Mouse (Mus musculus): ENCODE data around the gene Slc25a25.
A peak's percentile ranks its signal among the peaks of the same experiment; 100 is the strongest.

Slc25a25 gene

DNA sequence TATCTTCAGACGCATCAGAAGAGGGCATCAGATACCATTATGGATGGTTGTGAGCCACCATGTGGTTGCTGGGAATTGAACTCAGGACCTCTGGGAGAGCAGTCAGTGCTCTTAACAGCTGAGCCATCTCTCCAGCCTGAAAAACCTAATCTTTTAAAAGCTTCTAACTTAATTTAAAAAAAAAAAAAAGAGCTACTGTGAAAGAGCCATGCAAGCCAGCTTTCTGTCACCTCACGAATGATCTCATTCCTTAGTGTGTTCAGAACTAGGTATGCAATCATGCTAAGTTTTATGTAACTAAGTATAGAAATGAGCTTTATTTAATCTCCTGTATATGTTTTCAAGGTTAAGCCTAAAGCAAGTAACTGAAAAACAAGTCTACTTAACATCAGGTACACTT is 8.4 kb upstream of the Slc25a25 start:
- DNase-seq (ENCODE audit: low spot score in 2 of 2): no peak

DNA sequence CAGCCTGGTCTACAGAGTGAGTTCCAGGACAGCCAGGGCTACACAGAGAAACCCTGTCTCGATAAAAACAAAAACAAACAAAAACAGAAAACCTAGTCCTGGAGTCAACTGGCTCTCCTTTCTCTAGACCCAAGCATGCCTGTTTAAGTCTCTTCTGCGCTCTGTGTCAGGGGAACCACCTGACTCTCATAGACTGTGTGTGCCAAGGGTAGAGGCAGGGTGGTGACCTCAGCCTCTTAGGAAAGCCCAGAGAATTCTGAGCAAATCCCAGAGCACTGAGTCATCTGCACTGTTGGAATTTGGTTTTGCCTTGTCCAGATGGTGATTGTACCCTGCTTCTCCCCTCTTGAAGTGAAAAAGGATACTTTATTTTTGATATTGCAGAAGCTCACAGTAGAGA is 7.1 kb upstream of the Slc25a25 start:
- no peak for DNase-seq (ENCODE audit: low spot score in 2 of 2)

DNA sequence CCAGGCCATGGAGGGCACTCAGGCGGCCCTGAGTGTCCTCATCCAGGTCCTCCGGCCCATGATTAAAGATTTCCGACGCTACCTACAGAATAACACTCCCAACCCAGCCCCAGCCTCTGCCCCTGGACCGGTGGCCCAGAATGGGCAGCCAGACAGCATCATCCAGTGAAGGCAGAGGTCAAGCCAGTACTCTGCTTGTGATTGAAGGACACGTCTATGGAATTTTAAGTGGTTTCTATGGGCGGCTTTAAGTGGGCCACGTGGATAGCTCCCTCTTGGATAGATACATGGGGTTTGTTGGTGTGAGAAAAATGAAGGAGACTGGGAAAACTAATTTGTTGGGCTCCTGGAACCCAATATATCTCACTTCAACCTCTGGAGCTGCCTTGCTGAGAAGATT is 3.9 kb upstream of the Slc25a25 start:
- DNase-seq (ENCODE audit: low spot score in 2 of 2): no peak

DNA sequence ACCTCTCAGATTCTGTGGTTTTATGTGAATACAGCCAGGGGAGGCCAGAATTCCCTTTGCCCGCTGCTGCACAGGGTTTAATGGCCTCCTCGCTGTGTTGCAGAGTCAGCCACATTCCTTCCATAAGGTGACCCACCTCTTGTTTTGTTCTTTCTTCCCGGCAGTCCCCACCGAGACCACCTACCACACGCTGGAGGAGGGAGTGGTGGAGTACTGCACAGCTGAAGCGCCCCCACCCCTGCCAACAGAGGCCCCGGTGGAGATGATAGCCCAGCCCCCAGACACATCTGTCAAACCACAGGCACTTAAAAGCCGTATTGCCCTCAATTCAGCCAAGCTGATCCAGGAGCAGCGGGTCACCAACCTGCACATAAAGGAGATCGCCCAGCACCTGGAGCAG is 3.4 kb upstream of the Slc25a25 start:
- DNase-seq (ENCODE audit: low spot score in 2 of 2): no peak

DNA sequence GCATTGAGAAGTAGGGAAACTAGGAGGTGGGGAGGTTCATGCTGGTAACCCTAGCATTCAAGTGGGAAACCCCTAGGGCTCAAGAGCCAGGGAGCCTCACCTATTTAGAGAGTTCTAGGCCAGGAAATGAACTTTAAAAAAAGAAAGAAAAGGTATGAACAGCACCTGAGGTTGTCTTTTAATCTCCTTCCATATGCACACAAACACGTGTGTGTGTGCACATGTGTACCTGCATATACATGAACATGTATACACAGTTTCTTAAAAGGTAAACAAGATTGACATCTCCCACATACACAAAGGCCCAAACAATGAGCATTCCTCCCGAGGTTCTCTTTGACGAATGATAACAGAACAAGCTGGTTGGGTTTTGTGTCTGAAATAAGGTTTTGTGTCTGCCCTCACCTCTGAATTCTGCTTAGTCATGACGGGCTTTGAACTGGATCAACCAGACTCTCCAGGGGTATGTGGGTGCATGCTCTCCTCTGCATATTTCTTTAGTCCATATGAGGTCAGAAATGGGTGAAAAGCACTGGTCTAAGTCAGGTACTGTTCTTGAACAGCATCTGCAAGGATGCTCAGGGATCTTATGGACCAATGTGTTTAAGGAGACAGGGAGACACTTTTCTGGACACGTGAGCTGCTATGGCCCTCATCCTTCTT is 2.5 kb upstream of the Slc25a25 start:
- DNase-seq (ENCODE audit: low spot score in 2 of 2): no peak

DNA sequence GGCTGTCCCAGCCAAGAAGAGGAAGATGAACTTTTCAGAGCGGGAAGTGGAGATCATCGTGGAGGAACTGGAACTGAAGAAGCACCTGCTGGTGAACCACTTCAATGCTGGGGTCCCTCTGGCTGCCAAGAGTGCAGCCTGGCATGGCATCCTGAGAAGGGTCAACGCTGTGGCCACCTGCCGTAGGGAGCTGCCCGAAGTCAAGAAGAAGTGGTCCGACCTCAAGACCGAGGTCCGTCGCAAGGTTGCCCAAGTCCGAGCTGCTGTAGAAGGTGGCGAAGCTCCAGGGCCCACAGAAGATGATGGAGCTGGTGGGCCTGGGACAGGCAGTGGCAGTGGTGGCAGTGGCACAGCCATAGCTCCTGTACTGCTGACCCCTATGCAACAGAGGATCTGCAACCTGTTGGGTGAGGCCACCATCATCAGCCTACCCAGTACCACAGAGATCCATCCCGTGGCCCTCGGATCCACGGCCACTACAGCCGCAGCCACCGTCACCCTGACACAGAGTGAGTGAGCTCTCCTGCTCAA is 1.3 kb upstream of the Slc25a25 start:
- DNase-seq (ENCODE audit: low spot score in 2 of 2): no peak

DNA sequence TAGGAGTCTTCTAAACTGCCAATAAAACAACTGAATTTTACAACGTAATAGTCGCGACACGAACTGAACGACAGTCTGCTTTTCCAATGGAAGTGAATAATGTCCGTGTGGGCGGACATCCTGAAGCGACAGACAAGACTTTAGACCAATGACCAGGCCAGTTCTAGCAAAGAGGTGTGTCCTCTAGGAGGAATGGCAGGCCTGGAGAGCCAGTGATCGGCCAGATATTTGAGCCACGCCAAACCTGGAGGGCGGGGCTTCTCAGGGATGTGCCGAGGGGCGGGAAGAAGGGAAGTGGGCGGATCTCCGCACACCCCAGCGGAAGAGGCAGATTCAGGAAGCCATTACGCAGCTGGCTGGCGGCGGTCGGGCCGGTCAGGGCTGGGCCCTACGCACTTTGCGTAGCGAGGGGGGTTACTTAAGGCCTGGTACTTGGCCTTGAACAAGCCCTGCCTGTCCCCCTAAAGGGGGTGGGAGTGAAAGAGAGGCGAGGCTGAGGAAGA is 676 bp upstream of the Slc25a25 start:
- DNase-seq (ENCODE audit: low spot score in 2 of 2): peak; percentile 96 to 98

DNA sequence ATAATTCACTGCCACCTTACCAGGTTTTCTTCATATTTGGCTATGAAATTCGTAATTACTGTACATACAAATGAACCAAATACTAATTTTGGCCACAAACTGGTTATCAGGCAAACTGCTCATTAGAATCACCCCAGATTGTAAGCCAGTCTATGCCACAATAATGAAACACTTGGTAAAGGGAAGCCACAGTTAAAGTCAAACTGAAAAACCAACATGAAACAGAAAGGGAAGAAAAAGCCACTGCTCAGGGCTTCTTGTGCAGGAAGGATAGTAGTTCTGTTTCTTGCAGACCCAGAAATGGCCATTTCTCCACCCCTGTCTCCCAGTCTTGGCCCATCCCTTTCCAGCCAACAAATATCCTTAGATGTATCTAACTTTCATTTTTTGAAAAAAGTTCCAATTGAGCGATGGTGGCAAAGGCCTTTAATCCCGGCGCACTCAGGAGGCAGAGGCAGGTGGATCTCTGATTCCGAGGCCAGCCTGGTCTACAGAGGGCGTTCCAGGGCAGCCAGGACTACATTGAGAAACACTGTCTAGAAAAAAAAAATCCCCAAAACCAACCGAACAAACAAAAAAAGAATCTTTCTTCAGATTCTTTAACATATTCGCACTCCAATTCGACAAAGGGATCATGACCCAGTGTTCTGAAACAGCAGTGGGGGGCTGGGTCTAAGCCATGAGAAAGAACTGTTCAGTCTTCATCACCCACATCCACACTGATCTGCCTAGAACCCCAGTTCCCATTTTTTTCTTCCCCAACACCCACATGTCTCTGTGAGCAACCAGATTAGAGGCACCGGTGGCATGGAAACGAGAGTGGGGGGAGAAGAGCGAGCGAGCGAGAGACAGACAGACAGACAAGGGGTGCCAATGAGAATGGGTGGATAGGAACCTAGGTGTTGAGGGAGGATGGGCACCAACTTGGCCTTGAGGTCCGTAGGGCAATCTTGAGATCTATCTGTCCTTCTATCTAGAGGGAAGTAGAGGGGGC is 1.2 kb downstream of the Slc25a25 start, which contains the start of gene Naif1:
TSS of gene Naif1 (plus strand) at position 697 of the 994 bp plus-strand sequence.
- peak in 1 of 2 experiments; percentile 11 for DNase-seq (ENCODE audit: low spot score in 2 of 2)

DNA sequence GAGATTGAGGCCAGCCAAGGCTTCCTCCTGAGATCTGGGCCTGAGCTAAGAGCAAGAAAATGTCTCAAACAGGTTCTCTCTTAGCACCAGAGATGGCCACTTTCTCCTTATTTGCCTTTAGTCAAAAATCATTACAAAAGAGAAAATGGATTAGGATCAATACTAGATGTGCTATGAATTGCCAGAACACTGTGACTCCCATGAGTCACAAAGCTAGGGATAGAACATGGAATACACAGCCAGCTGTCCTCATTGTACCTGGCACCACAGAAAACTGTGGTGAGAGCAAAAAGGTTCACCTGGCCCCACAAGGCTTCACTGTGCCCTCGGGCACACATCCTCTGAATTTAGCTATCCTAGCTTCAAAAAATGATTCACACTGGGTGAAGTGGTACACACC is 2.8 kb downstream of the Slc25a25 start:
- DNase-seq (ENCODE audit: low spot score in 2 of 2): no peak

DNA sequence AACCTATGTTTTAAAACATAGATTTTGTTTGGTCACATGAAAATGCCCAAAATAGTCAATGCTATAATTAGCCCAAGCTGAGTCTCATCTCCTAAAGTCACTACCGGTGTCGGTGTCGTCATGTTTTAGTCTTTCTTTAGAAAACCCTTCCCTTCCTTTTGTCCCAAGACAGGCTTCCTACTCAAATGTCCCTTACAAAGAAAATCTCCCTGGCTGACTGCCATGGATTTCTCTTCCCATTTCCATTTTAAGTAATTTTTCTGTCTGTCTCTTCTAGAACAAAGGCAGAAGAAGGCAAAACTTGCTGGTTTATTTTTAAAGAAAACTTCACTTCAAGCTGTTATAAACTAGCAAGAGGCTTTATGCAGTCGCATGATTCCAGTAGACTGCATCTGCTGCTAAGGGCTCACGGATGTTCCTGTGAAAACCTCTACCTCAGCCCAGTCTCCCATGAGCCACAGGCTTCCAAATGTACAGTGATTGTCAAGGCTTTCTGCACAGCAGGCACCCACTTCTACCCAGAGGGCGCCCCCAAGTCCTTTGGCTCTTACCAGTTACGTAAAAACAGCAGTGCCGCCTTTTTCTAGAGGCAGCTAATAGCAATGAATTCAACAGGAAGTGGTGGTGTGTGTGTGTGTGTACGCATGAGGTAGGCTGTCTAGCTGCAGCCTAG is 3.8 kb downstream of the Slc25a25 start:
- DNase-seq (ENCODE audit: low spot score in 2 of 2): peak; percentile 19 to 27

DNA sequence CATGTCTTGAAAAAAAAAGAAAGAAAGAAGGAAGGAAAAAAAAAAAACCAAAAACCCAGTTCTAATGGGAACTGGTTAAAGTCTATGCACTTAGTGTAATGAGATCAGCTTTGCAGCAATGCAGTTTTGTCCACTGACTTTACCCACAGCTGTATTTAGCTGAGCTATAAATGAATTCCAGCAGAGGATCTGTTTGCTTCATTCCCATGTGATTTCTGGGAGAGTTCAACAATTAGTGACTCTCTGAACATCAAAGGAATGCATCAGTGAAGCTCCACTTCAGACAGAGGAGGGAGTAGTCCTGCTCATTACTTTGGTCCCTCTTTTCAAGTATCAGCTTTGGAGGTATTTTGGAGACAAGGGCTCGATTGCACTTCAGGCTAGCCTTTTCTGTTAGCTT is 5.7 kb downstream of the Slc25a25 start:
- no peak for DNase-seq (ENCODE audit: low spot score in 2 of 2)

DNA sequence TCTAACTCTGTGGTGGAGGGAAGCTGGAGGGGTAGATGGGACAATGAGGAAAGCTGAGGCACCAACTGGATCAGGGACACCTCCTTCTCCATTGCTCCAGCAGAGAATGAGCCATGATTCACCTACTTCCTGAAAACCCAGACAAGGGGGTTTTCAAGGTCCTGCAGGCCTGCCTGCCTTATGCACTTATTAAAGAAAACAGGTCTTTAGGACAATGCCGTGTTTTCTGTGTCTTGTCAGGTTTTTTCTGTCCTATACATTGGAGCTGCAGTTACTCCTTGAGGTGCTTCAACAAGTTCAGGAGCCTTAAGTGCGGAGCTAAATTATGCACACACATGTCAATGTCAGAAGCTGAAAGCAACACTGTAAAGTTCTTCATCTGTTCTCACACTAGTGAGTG is 9.7 kb downstream of the Slc25a25 start:
- no peak for DNase-seq (ENCODE audit: low spot score in 2 of 2)

DNA sequence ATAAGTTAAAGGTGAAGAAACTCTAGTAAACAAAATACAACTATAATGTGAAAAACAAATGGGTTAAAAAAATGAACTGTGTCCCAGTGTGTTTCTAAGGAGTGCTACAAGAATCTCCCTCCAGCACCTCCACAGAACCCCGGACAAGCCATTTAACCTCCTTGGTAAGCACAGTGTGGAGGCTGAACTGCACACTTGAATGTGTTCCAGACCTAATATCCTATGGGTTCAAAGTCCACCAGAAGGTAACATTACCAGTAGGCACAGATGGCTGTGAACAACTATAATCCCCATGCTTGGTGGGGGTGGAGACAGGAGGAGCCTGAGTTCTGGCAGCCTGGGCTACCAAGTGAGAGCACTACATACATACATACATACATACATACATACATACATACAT is 10.6 kb downstream of the Slc25a25 start:
- no peak for DNase-seq (ENCODE audit: low spot score in 2 of 2)

DNA sequence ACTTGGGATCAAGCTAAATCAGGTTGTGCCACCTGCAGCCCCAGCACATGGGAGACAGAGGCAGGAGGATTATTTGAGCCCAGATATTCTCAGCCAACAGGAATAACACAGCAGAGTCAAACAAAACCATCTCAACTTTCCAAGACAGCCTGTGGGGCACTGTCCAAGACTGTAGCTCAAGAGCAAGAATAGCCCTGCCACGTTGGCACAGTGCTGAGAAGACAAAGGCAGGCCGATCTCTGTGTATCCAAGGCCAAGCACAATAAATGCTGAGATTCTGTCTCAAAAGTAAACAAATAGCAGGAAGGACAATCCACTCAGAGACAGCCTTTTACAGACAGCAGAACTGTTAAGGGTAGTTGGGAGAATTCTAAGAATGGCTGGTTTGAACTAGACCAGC is 11.1 kb downstream of the Slc25a25 start:
- no peak for DNase-seq (ENCODE audit: low spot score in 2 of 2)

DNA sequence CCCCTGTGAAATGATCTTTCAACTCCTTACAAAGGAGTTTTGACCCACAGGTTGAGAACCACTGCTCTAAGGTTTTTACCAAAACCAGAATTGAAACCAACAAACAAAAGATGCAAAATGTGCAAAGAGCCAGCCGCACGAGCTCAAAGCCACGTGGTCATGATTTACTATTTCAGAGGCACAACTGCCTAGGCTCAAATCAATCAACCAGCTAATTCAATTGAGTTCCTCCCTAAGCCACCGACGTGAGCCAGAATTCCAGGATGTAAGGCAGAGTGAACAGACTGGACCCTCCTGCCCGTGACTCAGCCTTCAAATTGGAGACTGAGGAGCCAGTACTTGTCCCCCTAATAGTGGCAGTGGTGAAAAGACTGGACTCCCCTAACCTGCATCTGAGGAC is 12.1 kb downstream of the Slc25a25 start:
- no peak for DNase-seq (ENCODE audit: low spot score in 2 of 2)

DNA sequence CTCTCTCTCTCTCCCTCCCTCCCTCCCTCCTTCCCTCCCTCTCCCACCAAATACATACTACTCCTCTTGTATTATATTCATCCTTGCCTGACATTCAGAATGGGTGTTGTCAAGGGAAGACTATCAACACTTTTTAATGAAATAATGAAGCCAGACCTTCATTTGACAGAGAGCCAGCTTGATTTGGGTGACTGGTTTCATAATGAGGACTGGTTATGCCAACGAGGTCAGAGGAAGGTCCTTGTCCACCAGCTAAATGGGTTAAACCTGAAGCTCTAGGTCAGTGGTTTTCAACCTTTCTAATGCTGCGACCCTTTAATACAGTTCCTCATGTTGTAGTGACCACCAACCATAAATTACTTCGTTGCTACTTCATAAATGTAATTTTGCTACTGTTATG is 12.5 kb downstream of the Slc25a25 start:
- no peak for DNase-seq (ENCODE audit: low spot score in 2 of 2)

DNA sequence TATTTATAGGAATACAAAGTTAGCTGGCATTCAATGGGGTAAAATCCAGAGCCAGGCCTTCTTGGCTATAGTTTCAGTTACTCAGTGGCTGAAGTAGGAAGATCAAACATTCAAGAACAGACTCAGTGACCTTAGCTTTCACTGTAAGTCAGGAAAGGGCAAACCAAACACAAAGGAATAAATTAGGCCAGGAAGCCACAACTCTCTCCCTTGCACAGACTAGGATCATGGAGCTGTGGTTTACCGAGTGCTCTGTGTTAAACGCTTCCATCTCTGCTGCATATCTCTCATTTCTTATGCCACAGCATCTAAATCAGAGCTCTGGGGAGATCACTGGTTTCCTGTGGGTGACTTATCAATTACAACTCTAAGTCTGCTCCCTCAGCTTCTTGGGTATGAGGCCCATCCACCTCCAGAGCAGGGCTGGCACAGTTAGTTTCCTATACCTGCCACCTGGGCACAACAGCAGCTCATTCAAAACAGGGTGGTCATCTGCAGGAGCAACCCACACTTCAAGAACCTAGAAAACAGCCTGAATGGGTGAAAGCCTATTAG is 13.6 kb downstream of the Slc25a25 start:
- DNase-seq (ENCODE audit: low spot score in 2 of 2): no peak

DNA sequence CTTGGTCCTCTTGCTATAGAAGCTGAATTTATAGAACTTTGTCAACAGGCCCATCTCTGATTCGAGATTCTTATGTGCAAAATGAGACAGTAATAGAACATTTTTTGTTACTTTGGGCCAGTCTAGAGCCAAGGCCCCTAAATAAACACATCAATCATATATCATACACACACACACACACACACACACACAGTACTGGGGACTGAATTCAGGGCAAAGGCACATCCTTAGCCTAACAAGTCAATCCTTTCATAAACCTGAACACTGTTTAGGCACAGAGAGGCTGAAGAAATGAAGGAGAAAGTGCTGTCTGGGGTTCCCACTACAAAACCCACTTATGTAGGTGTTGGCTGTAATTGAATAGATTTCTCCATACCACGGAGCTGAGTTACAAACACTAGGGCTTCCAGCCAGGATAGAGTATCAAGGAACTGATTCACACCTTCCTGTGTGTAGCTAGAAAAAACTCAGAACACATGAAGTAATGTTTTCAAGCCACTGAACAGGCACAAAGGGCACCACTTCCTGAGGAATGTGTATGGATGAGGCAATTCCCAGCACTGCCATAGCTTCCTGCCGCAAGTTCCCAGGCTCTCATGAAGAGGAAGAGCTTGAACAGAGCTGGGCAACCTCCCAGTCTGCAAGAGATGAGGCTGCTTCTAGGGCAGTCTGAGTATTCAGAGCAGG is 14.4 kb downstream of the Slc25a25 start:
- DNase-seq (ENCODE audit: low spot score in 2 of 2): no peak

DNA sequence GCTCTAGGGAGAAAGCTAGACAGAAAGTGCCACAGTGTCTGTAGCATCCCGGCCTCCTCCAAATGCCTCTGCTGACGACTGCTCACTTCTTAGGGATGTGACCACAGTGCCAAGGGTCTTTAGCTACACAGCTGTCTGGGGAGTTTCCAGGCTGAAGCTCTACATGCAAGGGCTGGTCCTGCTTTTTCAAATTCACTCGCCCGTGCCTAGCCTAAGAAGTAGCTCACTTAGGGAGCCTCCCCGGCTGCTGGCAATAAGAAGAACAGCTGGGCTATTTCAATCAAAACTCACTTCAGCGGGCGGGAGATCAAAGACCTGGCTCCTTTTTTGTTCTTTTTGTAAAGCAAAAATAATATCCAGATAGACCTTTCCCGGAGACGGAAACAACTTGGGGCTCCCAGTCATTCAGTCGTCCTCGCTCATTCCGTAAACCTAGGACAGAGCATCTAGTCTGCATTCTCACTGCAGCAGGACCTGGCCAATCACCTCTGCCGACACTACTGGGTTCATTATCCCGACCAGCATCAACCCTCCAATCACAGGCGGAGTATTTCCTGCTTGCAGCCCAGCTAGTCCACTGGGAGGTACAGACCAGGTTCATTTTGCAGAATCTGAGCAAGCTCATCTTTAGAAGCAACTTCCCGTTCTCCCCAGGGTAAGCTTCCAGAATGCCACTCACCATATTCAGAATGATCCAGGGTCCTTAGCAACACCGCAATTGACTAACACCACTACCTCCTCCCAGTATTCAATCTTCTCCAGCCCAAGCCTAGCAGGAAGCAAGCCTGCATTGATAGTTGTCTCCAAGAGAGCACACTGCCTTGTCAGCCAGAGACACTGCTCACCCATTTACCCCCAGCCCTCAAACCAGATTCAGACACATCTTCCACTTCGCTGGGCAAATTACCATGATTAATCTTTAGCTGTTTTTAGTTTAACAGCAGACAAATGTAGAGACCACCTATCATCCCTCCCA is 20.3 kb downstream of the Slc25a25 start:
- no peak for DNase-seq (ENCODE audit: low spot score in 2 of 2)
